Mouse (Mus musculus): ENCODE results near the gene Tgif2.
"Not testable (repeated sequence)": the region's sequence is repeated elsewhere in the genome, so short reads cannot be mapped to it uniquely, and the experiment has no call there.

Tgif2 gene

DNA sequence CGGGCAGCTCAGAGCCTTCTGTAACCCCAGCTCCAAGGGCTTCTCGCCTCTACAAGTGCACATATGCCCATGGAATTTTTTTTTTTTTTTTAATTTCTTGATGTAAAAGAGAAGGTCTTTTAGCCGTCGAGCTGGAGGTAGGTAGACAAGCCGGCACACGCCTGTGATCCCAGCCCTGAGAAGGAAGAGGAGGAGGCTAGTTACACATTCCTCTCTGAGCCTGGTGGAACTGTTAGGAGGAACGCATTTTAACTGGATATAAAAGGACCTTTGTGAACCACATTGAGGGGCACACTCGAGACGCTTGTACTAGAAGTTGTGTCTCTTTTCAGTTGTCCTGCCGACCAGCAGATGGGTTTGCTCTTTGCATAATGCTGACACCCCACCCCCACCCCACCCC lies 4.9 kb downstream of the Tgif2 start:
- no peak for DNase-seq

DNA sequence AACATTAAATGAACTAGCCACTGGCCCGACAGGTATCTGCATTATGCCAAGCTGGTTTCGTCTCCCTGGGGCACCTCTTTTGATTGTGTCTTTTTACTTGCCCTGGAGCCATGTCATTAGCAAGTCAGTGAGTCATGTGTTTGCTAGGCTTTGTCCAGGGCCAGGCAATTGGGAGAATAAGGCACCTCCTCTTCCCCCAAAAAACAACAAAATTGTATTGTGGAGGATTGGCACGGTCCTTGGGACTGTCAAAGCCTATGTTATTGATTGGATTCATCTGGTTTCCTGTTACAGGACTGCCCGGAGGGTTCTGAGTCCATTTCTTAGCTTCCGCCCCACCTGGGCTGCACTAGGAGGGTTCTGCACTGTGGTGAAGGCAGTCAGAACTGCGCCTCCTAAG lies 7.8 kb downstream of the Tgif2 start:
- DNase-seq: no peak

DNA sequence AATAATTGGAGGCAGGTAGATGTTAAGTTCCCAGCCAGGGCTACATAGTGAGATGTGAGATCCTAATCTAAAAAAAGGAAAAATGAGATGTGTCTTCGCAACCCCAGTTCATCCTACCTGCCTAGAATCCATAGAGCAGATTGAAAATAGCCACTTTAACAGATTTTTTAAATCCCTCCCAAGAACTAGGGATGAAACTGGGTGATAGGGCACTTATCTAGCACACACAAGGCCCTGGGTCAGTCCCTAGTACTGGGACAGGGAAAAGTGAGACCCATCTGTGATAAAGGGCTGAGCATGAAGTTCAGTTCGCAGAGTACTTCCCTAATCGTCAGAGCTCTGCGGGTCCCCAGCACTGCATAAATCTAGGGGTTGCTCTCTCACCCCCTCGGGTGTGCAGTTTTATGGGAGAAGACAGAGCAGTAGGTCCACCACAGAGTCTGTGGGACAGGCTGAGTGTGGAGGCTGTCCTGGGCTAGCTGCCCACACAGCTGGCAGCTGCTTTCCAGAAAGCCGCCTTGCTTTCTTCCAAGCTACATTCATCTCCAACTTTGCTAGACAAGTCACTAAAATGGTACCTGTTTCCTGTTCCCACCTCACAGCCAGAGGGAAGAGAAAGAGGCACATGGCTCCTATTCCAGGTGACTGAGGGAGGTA lies 8.8 kb downstream of the Tgif2 start:
- no peak for DNase-seq

DNA sequence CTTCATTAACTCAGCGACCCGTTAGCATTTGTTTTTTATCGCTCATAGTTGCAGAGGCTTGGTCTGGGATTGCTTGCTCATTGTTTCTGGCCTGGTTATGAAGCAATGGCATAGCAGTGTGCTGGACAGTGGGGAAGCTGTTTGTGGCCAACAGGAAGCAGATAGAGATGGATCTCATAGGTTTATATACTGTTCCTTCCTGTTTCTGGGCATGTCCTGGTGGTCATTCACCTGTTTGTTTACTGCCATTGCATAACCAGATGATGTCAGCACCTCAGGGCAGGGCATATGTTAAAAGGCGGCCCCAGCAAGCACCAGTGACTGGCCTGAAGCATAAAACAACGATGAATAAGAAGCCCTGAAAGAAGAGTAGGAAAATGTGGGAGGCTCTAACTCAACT lies 10.7 kb downstream of the Tgif2 start:
- no peak for DNase-seq

DNA sequence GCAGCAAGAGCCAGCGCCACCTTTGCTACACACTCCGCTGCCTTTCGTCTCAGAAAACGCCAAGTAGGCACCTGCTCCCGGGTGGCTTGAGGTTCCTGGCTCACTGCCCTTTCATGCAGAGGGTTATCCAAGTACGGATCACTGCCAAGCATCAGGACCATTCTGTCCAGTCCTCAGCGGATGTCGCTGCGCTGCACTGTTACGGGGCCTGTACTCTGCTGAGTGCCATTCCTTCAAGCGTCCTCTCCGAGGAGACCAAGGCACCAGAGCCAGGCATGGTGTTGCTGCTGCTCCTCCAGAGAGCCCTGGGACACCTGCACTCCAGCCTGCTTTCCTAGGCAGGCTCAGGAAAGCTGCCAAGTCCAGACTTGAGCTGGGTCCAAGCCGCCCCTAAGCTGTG lies 13.8 kb downstream of the Tgif2 start:
- DNase-seq: not testable (repeated sequence)

DNA sequence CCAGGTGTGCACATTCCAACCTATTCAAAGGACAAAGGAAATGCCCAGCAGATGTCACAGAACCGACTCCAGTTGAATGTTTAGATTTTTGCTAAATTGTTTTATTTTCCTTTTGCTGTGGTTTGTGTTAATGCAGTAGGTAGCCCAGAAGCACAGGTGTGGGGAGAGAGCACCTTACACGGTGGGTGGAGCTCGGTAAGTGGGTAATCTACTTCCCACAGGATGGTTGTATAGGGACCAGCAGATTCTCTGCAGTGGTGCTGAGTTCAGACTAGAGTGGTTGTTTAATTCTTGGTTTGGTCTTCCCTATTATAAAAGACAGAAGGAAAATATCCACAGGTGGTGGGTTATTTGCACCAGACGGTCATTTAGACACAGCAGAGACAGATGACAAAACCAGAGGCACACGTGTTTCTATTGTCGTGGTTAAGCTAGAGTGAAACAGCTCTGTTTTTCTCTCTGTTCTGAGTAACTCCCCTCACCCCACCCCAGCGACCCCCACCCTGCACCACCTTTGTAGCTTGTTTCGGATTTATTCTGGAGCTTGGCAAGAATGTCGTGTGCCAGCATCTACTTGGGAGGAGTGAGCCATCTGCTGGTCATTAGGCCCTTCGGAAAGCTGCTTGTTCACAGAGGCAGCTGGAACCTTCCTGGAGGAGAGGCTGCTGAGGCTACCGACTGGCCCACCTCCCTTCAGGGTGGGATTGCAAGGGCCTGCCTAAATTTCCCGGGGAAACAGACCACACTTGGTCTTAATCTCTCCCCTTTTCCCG lies 14.4 kb downstream of the Tgif2 start:
- not testable (repeated sequence) for DNase-seq

DNA sequence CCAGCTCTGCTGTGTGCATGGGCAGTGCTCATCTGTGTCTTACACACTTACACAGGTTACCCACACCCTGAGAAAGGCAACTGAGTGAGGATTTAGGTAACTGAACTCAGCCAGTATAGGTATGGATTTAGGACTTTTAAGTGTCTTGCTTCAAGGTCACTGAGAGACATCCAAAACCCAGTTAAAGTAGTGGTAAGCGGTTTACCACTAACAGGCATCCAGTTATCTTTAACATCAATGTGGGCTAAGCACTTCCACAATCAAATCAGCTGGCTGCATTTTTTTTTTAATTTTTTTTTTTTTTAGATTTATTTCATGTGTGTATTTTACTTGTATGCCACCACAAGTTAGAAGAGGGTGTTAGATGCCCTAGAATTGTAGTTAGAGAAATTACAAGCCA lies 16.5 kb downstream of the Tgif2 start:
- no peak for DNase-seq

DNA sequence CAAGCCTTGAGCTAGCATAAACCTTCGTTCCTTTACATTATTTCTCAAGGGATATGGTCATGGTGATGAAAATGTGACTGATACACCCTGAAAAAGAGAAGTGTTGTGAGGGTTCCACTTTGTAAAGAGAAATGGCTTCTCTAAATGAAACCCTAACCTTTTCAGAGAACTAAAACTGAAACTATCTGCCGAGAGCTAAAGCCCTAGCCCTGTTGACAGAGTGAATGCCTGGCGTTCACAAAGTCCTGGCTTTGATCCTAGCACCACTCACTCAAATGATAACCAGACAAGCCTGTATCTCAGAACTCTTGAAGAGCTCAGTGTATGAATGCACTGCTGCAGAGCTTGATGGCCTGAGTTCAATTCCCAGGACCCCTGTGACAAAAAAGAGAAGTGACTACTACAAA lies 17.6 kb downstream of the Tgif2 start:
- no peak for DNase-seq

DNA sequence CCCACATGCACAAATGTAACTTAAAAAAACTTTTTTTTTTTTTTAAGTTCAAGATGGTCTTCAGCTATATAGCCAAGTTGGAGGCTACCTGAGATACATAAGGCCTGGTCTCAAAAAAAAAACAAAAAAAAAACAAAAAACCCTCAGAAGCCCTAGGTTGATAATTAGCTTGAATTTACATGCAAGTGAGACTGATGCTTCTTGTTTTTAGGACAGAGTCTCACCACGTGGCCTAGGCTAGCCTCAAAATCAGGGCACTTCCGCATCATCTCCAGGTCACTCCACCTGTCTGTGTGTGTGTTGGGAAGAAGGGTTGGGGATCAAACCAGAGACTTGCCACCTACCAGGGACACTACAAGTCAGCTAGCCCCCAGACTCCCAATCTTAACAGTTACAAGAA lies 18.0 kb downstream of the Tgif2 start, which contains the start of gene 4930518I15Rik:
Gene 4930518I15Rik (minus strand): TSS at position 112 of the 400 bp plus-strand sequence.
- DNase-seq: no peak

DNA sequence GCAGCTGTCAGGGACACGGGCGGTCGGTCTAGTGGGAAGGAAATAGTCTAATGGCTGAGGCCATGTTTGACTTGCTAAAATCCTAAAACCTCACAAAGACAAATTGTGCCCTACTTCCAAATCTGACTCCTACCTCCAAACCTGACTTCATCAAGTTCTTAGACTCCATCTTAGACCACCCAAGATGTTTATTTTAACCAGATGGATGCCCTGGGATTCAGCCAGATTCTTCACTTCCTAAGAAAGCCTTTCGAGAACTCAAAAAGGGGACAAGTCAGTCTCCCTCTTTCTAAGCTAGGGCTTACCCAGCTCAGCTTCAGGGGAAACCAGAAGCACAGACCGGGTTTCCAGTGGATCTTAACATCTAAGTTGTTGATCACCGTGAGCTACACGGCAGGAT lies 18.9 kb downstream of the Tgif2 start:
- DNase-seq: no peak

DNA sequence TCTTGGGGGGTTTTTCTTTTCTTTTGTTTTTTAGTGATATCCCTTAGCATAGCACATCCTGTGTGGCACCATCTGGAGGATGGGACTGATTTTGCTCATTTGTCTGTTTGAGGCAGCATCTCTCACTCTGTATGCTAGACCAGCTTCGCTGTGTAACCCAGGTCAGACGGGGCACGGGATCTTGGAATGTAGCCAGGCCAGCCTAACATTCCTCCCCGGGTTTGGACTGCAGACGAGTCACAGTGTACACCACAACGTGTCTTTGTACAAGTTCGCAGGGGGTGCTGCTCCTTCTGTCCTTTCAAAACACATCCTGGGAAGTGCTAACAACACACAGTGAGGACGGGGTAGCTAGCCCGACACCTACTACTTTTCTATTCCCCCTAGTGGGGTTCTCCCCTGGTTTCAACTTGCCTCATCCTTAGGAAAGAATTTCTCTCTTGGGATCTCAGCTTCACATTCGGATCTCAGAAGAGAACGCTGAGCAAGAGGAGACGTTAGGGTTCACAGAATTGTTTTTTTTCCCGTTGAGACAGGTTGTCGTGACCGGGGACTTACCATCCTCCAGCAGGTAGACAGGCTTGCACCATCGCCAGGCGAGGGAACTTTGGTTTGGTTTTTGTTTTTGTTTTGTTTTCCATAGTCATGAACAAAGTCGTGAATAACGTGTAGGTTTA lies 22.4 kb downstream of the Tgif2 start:
- peak; percentile 47 for DNase-seq

DNA sequence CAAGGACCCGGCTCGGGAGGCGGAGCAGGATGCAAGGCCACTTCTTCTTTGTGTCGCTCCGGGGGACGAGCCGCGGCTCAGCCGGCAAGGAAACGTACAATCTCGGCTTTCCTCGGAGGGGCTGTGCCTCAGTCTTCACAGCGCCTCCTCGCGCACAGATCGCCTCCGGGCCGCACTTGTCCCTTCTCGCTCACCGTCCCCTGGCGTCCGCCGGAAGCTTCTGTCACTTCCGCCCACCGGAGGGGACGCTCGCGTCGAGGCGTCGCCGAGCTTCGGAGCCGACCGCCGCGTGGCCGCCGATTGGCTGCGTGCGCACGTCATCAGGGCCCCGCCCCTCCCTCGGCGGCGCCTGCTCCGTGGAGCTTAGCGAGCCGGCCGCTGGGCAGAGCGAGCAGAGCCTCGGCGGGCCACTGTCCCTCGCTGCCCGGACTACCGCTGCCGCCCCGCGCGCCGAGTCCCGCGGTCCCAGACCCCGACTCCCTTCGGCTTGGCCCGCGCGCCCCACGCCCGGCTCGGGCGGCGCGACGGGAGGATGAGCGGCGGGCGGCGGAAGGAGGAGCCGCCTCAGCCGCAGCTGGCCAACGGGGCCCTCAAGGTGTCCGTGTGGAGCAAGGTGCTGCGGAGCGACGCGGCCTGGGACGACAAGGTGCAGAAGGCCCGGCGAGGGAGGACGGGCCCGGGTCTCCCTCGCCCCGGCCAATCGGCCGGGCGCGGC lies 23.1 kb downstream of the Tgif2 start, which contains the start of gene Rab5if:
Gene Rab5if (plus strand): TSS at position 357 of the 715 bp plus-strand sequence.
- peak; percentile 98 for DNase-seq

DNA sequence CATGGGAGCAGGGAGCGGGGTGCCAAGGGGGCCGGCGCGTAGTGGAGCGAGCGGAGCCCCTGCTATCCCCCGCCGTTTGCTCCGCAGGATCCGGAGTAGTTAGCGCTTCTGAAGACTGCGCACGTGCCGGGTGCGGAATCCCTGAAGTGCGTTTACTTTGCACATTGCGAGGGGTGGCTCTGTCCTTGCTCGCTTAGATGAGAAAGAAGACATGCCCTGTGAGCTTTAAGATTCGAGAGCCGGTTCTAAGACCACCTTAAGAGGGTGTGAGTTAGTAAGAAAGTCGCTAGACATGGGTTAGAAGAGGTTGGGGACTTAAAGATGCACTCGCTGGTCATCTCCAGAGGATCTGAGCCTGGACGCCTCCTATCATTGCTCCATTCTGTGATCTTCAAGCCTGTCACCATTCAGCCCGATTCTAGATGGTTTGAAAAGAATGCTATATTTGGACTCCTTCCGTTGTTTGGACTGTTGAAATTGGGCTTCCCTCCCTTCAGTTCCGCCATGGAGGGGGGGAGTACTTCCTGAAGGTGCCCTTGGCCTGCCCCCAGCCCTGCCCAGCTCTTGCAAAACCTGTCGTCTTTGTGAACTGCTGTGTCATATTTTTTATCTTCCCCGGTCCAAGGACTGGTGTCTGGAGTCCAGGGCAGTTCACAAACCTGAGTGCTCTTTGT lies 23.8 kb downstream of the Tgif2 start:
- peak; percentile 35 for DNase-seq

DNA sequence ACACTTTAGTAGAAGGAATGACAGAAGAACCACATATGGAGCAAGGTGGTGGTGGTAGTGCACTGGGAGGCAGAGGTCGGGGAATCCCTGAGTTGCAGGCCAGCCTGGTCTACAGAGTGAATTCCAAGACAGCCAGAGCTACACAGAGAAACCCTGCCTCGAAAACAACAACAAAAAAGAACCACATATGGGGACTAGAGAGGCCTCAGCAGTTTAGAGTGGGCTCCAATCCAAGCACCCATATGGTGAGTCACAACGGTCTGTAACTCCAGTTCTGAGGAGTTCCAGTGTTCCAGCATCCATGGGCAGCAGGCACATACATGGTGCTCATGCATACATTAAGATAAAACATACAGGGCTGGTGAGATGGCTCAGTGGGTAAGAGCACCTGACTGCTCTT lies 24.7 kb downstream of the Tgif2 start:
- DNase-seq: no peak

DNA sequence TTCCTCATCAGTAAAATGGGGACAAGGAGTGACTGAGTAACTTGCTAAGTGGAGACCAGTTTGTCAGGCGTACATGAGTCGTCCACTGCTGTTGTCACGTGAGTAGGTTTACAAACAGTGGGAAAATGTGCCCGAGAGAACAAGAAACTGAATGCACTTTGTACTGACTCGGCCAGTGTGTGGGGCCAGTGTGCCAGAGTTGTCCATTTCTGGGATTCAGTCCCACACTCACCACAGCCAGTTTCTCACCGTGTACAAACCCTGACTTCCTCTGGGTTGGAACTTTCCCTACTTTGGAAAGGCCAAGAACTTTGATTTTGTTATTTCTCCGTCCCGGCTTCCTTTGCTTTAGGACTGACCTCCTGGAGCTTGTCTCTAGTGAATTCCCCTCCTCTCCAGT lies 29.2 kb downstream of the Tgif2 start:
- DNase-seq: no peak

DNA sequence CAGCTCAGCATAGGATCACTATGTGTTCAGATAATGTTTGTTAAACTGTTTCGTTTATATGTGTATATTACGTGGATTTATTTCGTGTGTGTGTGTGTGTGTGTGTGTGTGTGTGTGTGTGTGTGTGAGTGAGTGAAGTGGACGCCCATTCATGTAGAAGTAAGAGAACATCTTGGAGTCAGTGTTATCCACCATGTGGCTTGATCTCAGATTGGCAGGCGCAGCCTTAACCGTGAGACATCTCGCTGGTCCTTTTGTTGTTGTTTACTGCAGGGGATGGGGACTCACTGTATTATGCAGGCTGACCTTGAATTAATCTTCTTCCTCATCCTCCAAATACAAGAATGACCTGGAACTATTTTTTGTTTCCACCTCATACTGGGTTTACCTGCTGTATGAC lies 29.7 kb downstream of the Tgif2 start:
- no peak for DNase-seq

DNA sequence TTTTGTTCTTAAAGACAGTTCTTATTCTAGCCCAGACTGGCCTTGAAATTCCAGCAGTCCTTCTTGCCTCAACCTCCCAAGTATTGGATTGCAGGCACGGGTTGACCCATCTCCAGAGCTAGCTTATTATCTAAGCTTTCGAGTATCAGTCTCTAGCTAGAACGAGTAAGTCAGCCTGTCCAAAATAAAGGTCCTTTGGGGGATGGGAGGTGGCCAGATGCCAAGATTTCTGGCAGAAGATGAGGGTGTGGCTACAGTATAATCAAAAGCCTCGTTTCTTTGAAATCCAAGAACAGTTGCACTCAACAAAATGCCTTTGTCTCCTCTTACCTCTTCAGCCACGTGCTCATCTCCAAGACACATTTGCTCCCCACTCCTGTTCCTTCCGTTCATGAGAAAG lies 30.7 kb downstream of the Tgif2 start:
- DNase-seq: no peak

DNA sequence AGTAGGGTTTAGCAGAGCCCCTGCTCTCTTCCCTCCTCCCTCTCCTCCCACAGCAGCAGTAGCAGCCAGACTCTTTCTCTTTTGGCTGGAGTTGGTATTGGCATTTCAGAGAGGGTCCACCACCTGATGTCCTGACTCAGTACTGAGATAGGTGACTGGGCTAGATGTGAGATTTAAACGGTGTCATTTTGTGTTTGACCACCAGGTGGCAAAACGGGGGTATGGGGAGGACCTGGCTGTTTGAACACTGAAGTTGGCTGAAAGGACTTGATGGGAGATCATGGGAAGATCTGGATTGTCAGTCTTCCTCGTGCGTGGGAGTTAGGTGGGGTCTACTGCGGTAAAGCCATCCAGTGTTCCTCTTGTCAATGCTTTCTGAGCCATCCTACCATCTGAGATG lies 33.8 kb downstream of the Tgif2 start:
- peak; percentile 69 for DNase-seq

DNA sequence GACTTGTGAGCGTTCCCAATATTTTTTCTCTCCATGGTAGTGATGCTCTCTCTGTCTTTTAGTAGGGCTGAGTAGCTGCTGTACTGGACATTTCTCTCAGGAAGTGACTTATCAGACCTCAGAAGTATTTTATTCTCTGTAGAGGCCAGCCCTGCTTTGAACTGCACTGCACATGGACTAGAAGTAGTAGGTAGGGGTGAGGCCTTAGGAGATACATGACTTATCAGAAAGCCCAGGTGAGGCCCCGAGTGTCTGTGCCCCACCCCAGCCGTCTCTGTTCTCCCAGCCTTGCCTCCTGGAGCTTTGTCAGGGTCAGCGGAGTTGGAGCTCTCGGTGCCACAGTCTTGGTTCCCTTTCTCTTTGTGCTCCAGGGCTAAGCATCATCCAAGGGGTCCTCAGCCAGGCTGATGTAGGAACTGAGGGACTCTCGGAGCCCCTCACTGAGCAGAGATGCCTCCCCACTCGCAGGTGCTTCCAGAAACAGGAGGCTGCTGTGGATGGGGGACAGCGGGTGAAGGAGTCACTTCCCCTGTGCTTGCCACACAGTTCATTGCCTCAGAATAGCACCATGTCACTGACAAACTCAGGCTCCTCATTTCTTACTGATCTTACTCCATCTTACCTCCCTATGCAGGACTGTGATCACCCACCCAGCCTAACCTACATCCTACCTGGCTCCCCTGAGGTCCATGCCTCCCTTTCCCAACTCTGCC lies 34.4 kb downstream of the Tgif2 start:
- DNase-seq: no peak

DNA sequence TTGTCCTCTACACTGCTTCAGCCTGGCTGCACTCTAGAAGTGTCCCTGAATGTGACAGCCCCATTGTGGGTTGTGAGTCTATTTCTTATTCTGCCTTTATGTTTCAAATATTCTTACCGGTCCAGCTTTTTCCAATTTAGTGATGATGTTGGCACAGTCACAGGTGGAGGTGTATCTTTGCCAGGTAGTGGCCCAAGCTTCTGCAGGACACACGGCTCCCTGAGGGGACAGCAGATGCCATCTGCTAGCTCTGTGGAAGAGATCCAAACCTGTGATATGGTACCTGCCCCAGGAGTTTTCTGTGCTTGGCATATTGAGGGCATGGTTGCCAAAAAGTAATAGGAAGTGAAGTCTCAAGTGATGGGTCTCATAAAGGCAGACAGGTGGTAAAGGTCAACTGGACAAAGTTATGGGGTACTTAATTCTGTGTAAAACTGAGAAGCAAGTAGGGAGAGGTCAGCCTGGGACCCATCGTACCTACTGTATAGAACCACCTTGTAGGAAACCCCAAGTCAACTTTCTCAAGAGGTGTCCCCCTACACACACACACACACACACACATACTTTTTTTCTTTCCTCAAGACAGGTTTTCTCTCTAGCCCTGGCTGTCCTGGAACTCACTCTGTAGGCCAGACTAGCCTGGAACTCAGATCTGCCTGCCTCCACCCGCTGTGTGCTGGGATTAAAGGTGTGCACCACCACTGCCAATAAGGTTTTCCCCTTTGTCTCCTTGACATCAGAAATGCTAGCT lies 35.1 kb downstream of the Tgif2 start:
- no peak for DNase-seq

DNA sequence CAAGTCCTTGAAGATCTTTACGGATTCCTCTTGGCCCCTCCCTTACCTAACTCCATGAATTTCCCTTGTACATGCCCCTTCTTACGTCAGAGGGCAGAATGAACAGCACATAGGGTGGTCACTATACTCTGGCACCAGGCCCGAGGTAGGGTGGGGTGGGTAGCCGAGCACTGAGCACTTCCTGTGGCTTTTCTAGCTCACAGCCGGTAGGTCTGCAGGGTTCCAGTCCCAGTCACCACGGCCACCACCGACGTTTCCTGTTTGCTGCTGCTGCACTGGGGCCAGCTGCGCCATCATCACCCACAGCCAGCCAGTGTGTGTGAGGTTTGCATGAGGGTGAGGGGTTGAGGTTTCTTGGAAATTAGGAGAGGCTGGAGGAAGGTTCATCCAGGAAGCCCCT lies 37.9 kb downstream of the Tgif2 start:
- peak; percentile 74 for DNase-seq

All from thymus, postnatal 25 days (tissue).